Mouse (Mus musculus) left cerebral cortex, adult 8-10 months (tissue): ENCODE measurements around the gene Trp53bp1. TPM values are rescaled to one million over a fixed set of nuclear protein-coding genes. Genes with fewer than 3 reads are reported as not detected.

ENCODE experiments used
- DNase-seq, 2 experiments: peaks; one replicate each; pipeline ENCODE4 v3.0.0; 2022; ENCODE audit warnings: low spot score in 2 of 2
- total RNA-seq, 4 experiments: library from RNA; stranded (reverse); gene quantifications; 2 replicates each; pipeline ENCODE4 v1.2.4; 2022

Gene Trp53bp1
- total RNA-seq, 4 experiments from 2014 or later = 139 to 154 (median 147) TPM

DNA sequence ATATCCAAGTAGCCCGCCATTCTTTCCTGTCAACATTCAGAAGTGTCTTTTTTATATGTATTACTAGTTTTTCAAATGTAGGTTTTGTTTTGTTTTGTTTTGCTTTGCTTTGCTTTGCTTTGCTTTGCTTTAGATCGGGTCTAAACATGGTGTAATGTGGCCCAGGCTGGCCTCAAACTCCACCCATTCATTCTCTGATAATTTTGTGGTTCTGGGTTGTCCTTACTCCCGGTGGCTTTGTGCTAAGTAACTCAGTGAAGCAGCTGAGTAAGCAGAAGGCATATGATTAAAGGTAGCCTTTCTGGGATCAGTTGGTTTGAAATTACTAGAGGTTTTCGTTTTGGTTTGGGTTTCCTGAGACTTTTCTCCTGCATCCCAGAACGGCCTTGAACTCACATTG, 121.5 kb downstream of the Trp53bp1 start:
- DNase-seq = no peak

Other genes starting within 250 kb of the Trp53bp1 start
- not detected for gene Epb42, start 234.3 kb downstream of the Trp53bp1 start, total RNA-seq
- gene Tgm5, start 185.6 kb downstream of the Trp53bp1 start, total RNA-seq = not detected
- gene Tgm7, start 161.6 kb downstream of the Trp53bp1 start, total RNA-seq = under 1 TPM in 2 of 4 experiments, not detected in 2; 0.30 to 0.35 TPM
- 10 to 100 TPM; 17.6 to 19.9 (median 18.6) TPM for gene Adal, start 131.0 kb downstream of the Trp53bp1 start, total RNA-seq
- gene Lcmt2, start 130.8 kb downstream of the Trp53bp1 start, total RNA-seq = 1 to 10 TPM; 7.1 to 9.8 (median 7.4) TPM
- 10 to 100 TPM; 34.4 to 39.3 (median 34.7) TPM for gene Tubgcp4, start 100.8 kb downstream of the Trp53bp1 start, total RNA-seq
- 1 to 10 TPM; 4.9 to 6.5 (median 6.0) TPM for gene Zscan29, start 100.3 kb downstream of the Trp53bp1 start, total RNA-seq
- gene Map1a, start 18.2 kb upstream of the Trp53bp1 start, total RNA-seq = 100 to 1,000 TPM; 617 to 748 (median 671) TPM
- gene Ppip5k1, start 84.0 kb upstream of the Trp53bp1 start, total RNA-seq = 100 to 1,000 TPM; 121 to 145 (median 130) TPM
- gene Ckmt1, start 86.3 kb upstream of the Trp53bp1 start, total RNA-seq = 100 to 1,000 TPM; 418 to 426 (median 425) TPM
- gene Strc, start 115.8 kb upstream of the Trp53bp1 start, total RNA-seq = under 1 TPM; 0.09 to 0.91 (median 0.32) TPM
- gene Pdia3, start 142.4 kb upstream of the Trp53bp1 start, total RNA-seq = 100 to 1,000 TPM; 140 to 171 (median 153) TPM
- gene Catsper2, start 142.4 kb upstream of the Trp53bp1 start, total RNA-seq = 1 to 10 TPM; 4.2 to 5.9 (median 5.1) TPM
- not detected for gene Ell3, start 172.9 kb upstream of the Trp53bp1 start, total RNA-seq
- 100 to 1,000 TPM; 116 to 169 (median 143) TPM for gene Serf2, start 177.8 kb upstream of the Trp53bp1 start, total RNA-seq
- 10 to 100 TPM; 12.1 to 25.0 (median 17.5) TPM for gene Hypk, start 181.9 kb upstream of the Trp53bp1 start, total RNA-seq
- 1 to 10 TPM in 1 of 4 experiments, under 1 TPM in 3; 0.27 to 1.1 (median 0.50) TPM for gene Serinc4, start 185.4 kb upstream of the Trp53bp1 start, total RNA-seq
- gene Mfap1b, start 202.7 kb upstream of the Trp53bp1 start, total RNA-seq = 10 to 100 TPM; 39.4 to 47.4 (median 43.8) TPM
- 10 to 100 TPM; 31.1 to 37.4 (median 33.7) TPM for gene Mfap1a, start 235.3 kb upstream of the Trp53bp1 start, total RNA-seq
- 1 to 10 TPM; 4.8 to 5.3 (median 4.9) TPM for gene Wdr76, start 235.3 kb upstream of the Trp53bp1 start, total RNA-seq